In the genomic region with DNA sequence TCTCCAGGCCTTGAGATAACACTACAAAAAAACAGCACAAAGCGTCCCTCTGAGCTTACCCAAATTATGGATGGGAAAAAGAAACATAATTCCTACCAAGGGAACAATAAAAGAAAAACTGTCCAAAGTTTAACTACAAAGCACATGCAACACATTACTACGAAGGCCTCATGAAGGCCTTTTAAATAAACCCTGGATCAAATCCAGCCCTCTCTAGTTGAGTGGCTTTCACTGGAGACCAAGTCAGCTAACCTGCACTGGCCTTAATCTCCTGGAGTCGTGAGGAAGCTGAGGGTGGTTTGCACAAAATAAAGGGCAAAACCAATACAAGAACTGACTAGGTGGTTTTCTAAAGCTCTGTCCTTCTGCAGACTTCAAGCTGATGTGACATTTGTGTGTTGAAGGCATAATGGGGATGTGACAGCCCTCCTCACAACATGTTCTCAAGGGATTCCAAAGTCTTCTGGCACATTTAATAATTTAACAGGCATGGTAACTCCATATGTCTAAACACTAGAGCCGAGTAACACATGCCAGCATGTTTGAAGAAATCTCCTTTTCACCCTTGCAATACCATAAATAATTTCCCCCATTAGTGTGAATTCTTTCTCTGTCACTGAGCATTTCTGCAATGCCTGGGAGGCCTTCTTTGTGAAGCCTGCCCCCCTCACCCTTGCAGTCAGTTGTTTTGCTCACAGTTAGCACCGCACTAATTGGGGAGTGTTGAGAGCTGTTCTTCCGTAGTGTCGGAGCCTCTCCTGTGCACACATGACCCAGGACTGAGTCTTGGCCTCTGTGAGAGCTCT, we compare ENCODE assay signal across 14 mouse cellular contexts. TPM values are rescaled to one million over a fixed set of nuclear protein-coding genes. Genes with fewer than 3 reads are reported as not detected.
DNase-seq lines count a peak whose midpoint lies in the region; ATAC-seq and TF ChIP-seq lines count a peak whose summit lies in the region.
"Had no signal": no experiment of that assay in that cellular context is flagged by ENCODE, and none has a peak within 500 bp of the region (broad histone marks: within the 10 kb centered on the region; RNA-seq: fewer than 3 reads in every experiment).

No protein-coding gene starts in this region.

- no peak overlapping the region for H3K4me3 ChIP-seq in cerebellum, adult 2 months (replicated peaks; ENCODE audit: insufficient read depth, low read depth, low read length)
- no peak overlapping the region for H3K4me3 ChIP-seq in layer of hippocampus, adult 2 months
- H3K4me3 ChIP-seq in hindbrain, embryonic 15.5 days: no peak overlapping the region
- no peak overlapping the region for H3K4me3 ChIP-seq in midbrain, postnatal 0 days (ENCODE audit: low read depth, low read length)
- H3K4me3 ChIP-seq: heart, embryonic 15.5 days had no signal

- WGBS in cerebellum, adult 2 months: 56% methylated on average over 7 of the region's 7 CpGs
- 40% methylated on average over 7 of the region's 7 CpGs for WGBS in hindbrain, embryonic 15.5 days
- 43% methylated on average over 7 of the region's 7 CpGs for WGBS in midbrain, postnatal 0 days

- H3K9me3 ChIP-seq in hindbrain, embryonic 15.5 days: no peaks in the 10 kb centered on the region
- H3K9me3 ChIP-seq in midbrain, postnatal 0 days (ENCODE audit: low read length): no peaks in the 10 kb centered on the region
- H3K9me3 ChIP-seq: G1E; heart, embryonic 15.5 days had no signal

- no peaks in the 10 kb centered on the region for H3K27me3 ChIP-seq in cerebellum, adult 2 months (ENCODE audit: control insufficient read depth, insufficient read depth, low read length)
- no peaks in the 10 kb centered on the region for H3K27me3 ChIP-seq in hindbrain, embryonic 15.5 days
- H3K27me3 ChIP-seq in midbrain, postnatal 0 days (ENCODE audit: insufficient read depth, low read length): no peaks in the 10 kb centered on the region
- H3K27me3 ChIP-seq: heart, embryonic 15.5 days had no signal

- no peak for TF ChIP-seq CTCF in cerebellum, adult 2 months (IDR thresholded peaks at IDR 0.05; ENCODE audit: borderline replicate concordance, insufficient read depth, low read depth, low read length)
- no peak for TF ChIP-seq CTCF in layer of hippocampus, adult 2 months (conservative IDR thresholded peaks at IDR 0.05)
- TF ChIP-seq CTCF in midbrain, postnatal 0 days (IDR thresholded peaks at IDR 0.05): no peak

- no peak overlapping the region for H3K9ac ChIP-seq in hindbrain, embryonic 15.5 days
- H3K9ac ChIP-seq in midbrain, postnatal 0 days (replicated peaks; ENCODE audit: low read length, poor library complexity, severe bottlenecking): no peak overlapping the region
- H3K9ac ChIP-seq: heart, embryonic 15.5 days had no signal

- H3K4me1 ChIP-seq in cerebellum, adult 2 months (ENCODE audit: control insufficient read depth, insufficient read depth, low read length): no peaks in the 10 kb centered on the region
- H3K4me1 ChIP-seq in hindbrain, embryonic 15.5 days (replicated peaks): peaks cover 20% of the 10 kb centered on the region
- H3K4me1 ChIP-seq in midbrain, postnatal 0 days (ENCODE audit: insufficient read depth, low read length): peaks cover 6% of the 10 kb centered on the region; the same call in 1 of the 2 replicates

- ATAC-seq in hindbrain, embryonic 15.5 days (ENCODE audit: low FRiP score, low read depth): peak; percentile 67; the same call in 1 of the 2 replicates
- 0 out of 2 replicates have a peak, but pooled peaks have one; percentile 52 for ATAC-seq in midbrain, postnatal 0 days (ENCODE audit: low FRiP score)
- ATAC-seq in granulocyte monocyte progenitor cell, adult 5-6 weeks (replicated peaks; ENCODE audit: poor library complexity, severe bottlenecking): no peak

- H3K27ac ChIP-seq in cerebellum, adult 2 months (ENCODE audit: insufficient read depth, low read length): no peak overlapping the region
- H3K27ac ChIP-seq in layer of hippocampus, adult 2 months: peak overlapping the region; percentile 51; the same call in 1 of the 2 replicates
- H3K27ac ChIP-seq in hindbrain, embryonic 15.5 days (replicated peaks): peak overlapping the region; percentile 25; the same call in 1 of the 2 replicates
- H3K27ac ChIP-seq in midbrain, postnatal 0 days (ENCODE audit: low read depth, low read length): no peak overlapping the region

- no peak for TF ChIP-seq POLR2A in cerebellum, adult 2 months (IDR thresholded peaks at IDR 0.05; ENCODE audit: borderline replicate concordance, insufficient read depth, low read length)

- H3K4me2 ChIP-seq in hindbrain, embryonic 15.5 days: no peak overlapping the region
- H3K4me2 ChIP-seq in midbrain, postnatal 0 days (ENCODE audit: low read depth, low read length, poor library complexity, severe bottlenecking): no peak overlapping the region
- H3K4me2 ChIP-seq: heart, embryonic 15.5 days had no signal

- DNase-seq in cerebellum, postnatal 10 days: peak; percentile 12 to 31
- no peak for DNase-seq in cerebellum, adult 2 months
- DNase-seq in layer of hippocampus, adult 2 months (ENCODE audit: low spot score in 2 of 2): no peak
- DNase-seq in layer of hippocampus, adult 9-11 months: no peak
- DNase-seq in midbrain, postnatal 0 days (ENCODE audit: low spot score): peak; percentile 42
- DNase-seq in thymus, postnatal 25 days: no peak
- DNase-seq: cerebellum, adult 8-10 months; kidney, postnatal 14 days; liver; thymus, postnatal 14 days had no signal

- H3K36me3 ChIP-seq in hindbrain, embryonic 15.5 days: no peaks in the 10 kb centered on the region
- H3K36me3 ChIP-seq in midbrain, postnatal 0 days (ENCODE audit: insufficient read depth, low read length): no peaks in the 10 kb centered on the region
- H3K36me3 ChIP-seq: G1E; heart, embryonic 15.5 days had no signal

RNA-seq across cellular contexts. Expression of a gene that starts 50.0 kb away (rescaled TPM):
- 8.9 and 9.5 TPM in 2 replicates for polyA plus RNA-seq in cerebellum, adult 2 months (2012; rRNA removed)
- 10 to 100 TPM; 22.8 to 25.1 TPM for total RNA-seq in layer of hippocampus, adult 2 months (2021)
- polyA plus RNA-seq in hindbrain, embryonic 15.5 days (2015; fragmentation: Nextera tagmentation; extraction: Ambion mirVana): 5.0 TPM in 2 replicates
- 14.3 and 15.2 TPM in 2 replicates for total RNA-seq in midbrain, postnatal 0 days (2014; rRNA removed)
- 4.3 and 6.0 TPM in 2 replicates for polyA plus RNA-seq in midbrain, postnatal 0 days (2015; fragmentation: Nextera tagmentation; extraction: Ambion mirVana)
- 34.6 and 35.7 TPM in 2 replicates for total RNA-seq in granulocyte monocyte progenitor cell, adult 5-6 weeks (2014; fragmentation: Nextera tagmentation)
- total RNA-seq in granulocyte monocyte progenitor cell, adult 5-6 weeks (2017): 39.8 and 44.6 TPM in 2 replicates
- polyA plus RNA-seq: G1E had no signal

Comparison
In these comparisons a context has a peak if more than half of its experiments do, and no peak if none do; other contexts are left out.
1. DNase-seq: peak in cerebellum, postnatal 10 days (2 of 2) and midbrain, postnatal 0 days (single experiment); none in cerebellum, adult 2 months (0 of 2), layer of hippocampus, adult 2 months (0 of 2), layer of hippocampus, adult 9-11 months (single experiment) and thymus, postnatal 25 days (single experiment).
2. H3K27ac ChIP-seq: peak in layer of hippocampus, adult 2 months (single experiment) and hindbrain, embryonic 15.5 days (single experiment); none in cerebellum, adult 2 months (single experiment) and midbrain, postnatal 0 days (single experiment).